Mouse (Mus musculus) intestine, embryonic 14.5 days (tissue): ENCODE results near the gene Irf2. TPM values are rescaled to one million over a fixed set of nuclear protein-coding genes. Genes with fewer than 3 reads are reported as not detected.
"Not testable (repeated sequence)": the region's sequence is repeated elsewhere in the genome, so short reads cannot be mapped to it uniquely, and the experiment has no call there.

Experiments
- ATAC-seq: fragments of 200-750 bp; cut with Nextera tagmentation; replicated peaks from 2 replicates; pipeline ENCODE4 v1.8.0; 2017; ENCODE audit warnings: low read depth, moderate number of reproducible peaks, moderate TSS enrichment, moderate library complexity; ENCODE audit not compliant: low FRiP score, low TSS enrichment
- DNase-seq: peaks from one replicate; pipeline ENCODE4 v3.0.0-alpha.2; 2018; ENCODE audit warnings: low spot score
- H3K27ac ChIP-seq: fragments of 300-500 bp; sonication (generic); 2 replicates; pipeline ENCODE4 v1.5.1; 2014; ENCODE audit warnings: low read depth, mild to moderate bottlenecking, control low read depth
- H3K27me3 ChIP-seq: fragments of 300-500 bp; sonication (generic); replicated peaks from 2 replicates; pipeline ENCODE4 v1.6.1; 2014; ENCODE audit warnings: low read length, control low read depth; ENCODE audit not compliant: control insufficient read depth, insufficient read depth
- H3K36me3 ChIP-seq: fragments of 300-500 bp; sonication (generic); 2 replicates; pipeline ENCODE4 v1.6.1; 2014; ENCODE audit warnings: low read length, control low read depth; ENCODE audit not compliant: control insufficient read depth, insufficient read depth
- H3K4me1 ChIP-seq: fragments of 300-500 bp; sonication (generic); replicated peaks from 2 replicates; pipeline ENCODE4 v1.6.1; 2014; ENCODE audit warnings: low read length, control low read depth, mixed read lengths; ENCODE audit not compliant: control insufficient read depth, insufficient read depth
- H3K4me2 ChIP-seq: fragments of 300-500 bp; sonication (generic); 2 replicates; pipeline ENCODE4 v1.6.1; 2014; ENCODE audit warnings: low read length
- H3K4me3 ChIP-seq: fragments of 300-500 bp; sonication (generic); 2 replicates; pipeline ENCODE4 v1.5.1; 2014; ENCODE audit warnings: low read depth, low read length, control low read depth, mixed read lengths
- H3K9ac ChIP-seq: fragments of 300-500 bp; sonication (generic); 2 replicates; pipeline ENCODE4 v1.6.1; 2014; ENCODE audit warnings: mild to moderate bottlenecking, low read length
- H3K9me3 ChIP-seq: fragments of 300-500 bp; sonication (generic); 2 replicates; pipeline ENCODE4 v1.6.1; 2016; ENCODE audit warnings: low read length, control low read depth; ENCODE audit not compliant: control insufficient read depth
- WGBS: fragments of 180-500 bp; shearing (Covaris S2); extraction: QIAGEN DNeasy Blood & Tissue Kit; methylation state at CpG from one replicate; pipeline ENCODE4 v1.1.7; 2014; 5-methylcytosine and 5-hydroxymethylcytosine counted together
- polyA plus RNA-seq: library from polyadenylated mRNA; unstranded; fragments of >200 nt; fragmentation: Nextera tagmentation; extraction: Ambion mirVana; gene quantifications from 2 replicates; pipeline ENCODE4 v1.2.1, GENCODE M21; 2014

Gene Irf2
- polyA plus RNA-seq, 1 experiment from 2014 or later = 25.4 TPM

DNA sequence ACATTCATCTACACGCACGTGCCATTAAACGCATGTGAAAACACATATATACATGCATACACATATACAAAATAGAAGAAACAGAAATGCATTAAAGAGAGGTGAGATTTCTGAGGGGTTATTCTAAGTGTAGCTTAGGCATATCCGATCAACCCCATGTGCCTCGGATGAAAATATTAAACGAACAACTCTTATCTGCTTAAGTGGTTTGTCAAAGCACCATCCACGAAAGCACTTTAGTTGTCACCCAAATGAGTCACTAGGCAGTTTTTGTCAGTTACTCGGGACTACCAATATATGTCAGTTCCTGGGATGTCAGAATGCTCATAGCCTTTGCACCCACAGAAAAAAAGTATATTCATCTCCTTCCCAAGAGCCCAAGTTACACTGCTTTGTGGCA, 21.2 kb upstream of the Irf2 start:
- no peak overlapping the region for H3K4me3 ChIP-seq
- DNase-seq (no peak), ATAC-seq (no peak)
- H3K4me1 ChIP-seq = no peaks in the 10 kb centered on the region
- no peaks in the 10 kb centered on the region for H3K27me3 ChIP-seq
- H3K4me2 ChIP-seq = no peak overlapping the region
- no peak overlapping the region for H3K9ac ChIP-seq
- 81% methylated on average over 8 of the region's 8 CpGs for WGBS
- H3K9me3 ChIP-seq = no peaks in the 10 kb centered on the region
- no peaks in the 10 kb centered on the region for H3K36me3 ChIP-seq
- H3K27ac ChIP-seq = no peak overlapping the region

DNA sequence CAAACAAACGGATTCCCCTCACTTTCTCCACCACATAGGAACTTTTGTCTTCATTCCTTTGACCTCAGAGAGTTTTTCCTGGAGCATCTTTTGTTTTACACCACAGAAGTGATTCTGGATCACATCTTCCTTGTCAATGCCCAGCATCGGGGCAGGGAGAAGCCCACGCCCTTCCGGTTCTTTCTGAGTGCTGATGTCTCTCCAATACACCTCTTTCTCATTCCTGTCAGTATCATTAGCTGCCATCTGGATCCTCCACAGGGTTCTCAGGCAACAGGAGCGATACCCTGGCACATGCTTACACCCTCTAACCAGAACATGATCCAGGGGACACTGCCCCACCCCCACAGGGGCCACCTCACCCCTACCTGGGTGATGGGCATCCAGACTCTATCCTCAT, 20.8 kb upstream of the Irf2 start:
- Histone ChIP-seq H3K9ac (no peak overlapping the region), H3K27ac (no peak overlapping the region), H3K4me1 (no peaks in the 10 kb centered on the region), H3K27me3 (no peaks in the 10 kb centered on the region), H3K9me3 (no peaks in the 10 kb centered on the region), H3K36me3 (no peaks in the 10 kb centered on the region), H3K4me3 (no peak overlapping the region), H3K4me2 (no peak overlapping the region)
- ATAC-seq = no peak
- 77% methylated on average over 5 of the region's 5 CpGs for WGBS
- no peak for DNase-seq

DNA sequence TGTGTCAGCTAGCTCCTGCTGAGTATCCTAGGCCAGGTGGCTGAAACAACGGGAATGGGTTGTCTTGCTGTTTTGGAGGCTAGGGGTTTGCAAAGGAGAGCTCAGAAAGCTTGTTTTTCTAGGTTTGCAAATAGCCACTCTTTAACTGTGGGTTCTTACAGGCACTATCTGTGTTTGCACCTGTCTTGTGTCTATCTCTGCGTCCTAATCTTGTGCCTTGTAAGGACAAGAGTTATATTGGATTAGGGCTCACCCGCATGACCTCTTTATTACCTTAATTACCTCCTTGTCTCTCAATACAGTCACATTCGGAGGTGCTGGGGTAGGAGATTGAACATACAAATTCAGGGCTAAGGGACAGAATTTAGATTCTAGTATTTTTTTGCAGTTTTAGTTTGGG, 18.9 kb upstream of the Irf2 start:
- no peak overlapping the region for H3K9ac ChIP-seq
- DNase-seq = no peak
- ATAC-seq = no peak
- no peaks in the 10 kb centered on the region for H3K36me3 ChIP-seq
- no peak overlapping the region for H3K4me3 ChIP-seq
- no peak overlapping the region for H3K27ac ChIP-seq
- H3K4me2 ChIP-seq = no peak overlapping the region
- no peaks in the 10 kb centered on the region for H3K9me3 ChIP-seq
- no peaks in the 10 kb centered on the region for H3K4me1 ChIP-seq
- H3K27me3 ChIP-seq = no peaks in the 10 kb centered on the region
- WGBS = 41% methylated on average over 4 of the region's 4 CpGs

DNA sequence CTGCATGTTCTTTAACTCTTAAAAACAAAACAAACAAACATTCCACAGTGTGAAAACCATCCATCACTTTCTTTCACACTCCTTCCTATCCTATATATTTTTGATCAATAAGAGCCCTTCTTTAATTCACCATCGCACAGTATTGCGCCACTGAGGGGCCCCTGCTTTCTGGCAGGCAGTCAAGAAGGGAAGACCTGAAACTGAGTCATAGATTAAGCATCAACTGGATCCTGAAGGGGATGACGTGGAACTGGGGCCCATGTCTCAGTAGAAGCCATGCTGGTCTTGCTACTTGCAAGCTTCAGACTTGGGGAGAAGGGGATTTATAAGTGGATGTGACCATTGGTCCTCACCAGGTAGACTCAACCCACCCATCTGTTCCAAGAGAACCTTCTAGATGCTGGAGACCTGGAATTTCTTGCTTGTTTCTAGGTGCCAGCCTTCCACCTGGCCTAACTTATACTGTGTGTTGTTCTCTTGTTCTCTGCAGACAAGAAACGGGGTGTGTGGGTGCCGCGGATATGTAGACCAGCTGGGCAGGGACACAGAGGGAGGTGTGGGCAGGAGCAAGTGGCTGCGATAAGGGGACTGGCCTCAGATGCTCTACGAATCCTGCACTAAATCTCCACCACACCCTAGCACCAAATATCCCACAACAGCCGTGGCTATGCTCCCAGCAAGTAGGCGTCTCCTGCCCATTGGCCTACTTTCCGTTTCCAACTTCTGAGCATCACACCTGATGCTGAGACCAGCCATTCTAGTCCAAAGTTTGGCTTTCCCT, 18.3 kb upstream of the Irf2 start:
- Histone ChIP-seq H3K36me3 (no peaks in the 10 kb centered on the region), H3K27ac (no peak overlapping the region), H3K4me1 (no peaks in the 10 kb centered on the region), H3K27me3 (no peaks in the 10 kb centered on the region), H3K9me3 (no peaks in the 10 kb centered on the region), H3K9ac (no peak overlapping the region), H3K4me3 (no peak overlapping the region), H3K4me2 (no peak overlapping the region)
- WGBS = 83% methylated on average over 11 of the region's 11 CpGs
- DNase-seq (no peak), ATAC-seq (0 out of 2 replicates have a peak, but pooled peaks have one; percentile 32)

DNA sequence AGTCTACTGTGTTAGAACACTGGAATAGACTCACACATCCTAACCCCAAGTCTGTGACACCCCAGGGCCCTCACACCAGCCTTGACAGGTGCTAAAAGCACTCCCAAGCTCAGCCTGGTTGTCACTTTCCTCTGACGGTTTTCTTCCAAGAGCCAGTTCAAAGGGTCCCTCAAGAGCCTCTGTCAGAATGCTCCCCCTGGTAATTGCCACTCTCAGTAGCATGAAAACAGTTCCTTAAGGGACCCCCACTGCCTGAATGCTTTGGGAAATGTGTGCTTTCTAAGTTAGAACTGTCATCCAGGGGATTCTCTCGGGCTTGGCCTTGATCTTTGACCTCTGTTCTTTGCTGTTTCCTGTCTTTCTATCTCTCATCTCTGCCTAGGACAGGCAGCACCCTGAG, 17.0 kb upstream of the Irf2 start:
- ATAC-seq (no peak), DNase-seq (no peak)
- H3K4me2 ChIP-seq = no peak overlapping the region
- H3K4me3 ChIP-seq = no peak overlapping the region
- no peak overlapping the region for H3K9ac ChIP-seq
- H3K27me3 ChIP-seq = no peaks in the 10 kb centered on the region
- no peaks in the 10 kb centered on the region for H3K36me3 ChIP-seq
- WGBS = 14% methylated on average over 2 of the region's 2 CpGs
- no peak overlapping the region for H3K27ac ChIP-seq
- no peaks in the 10 kb centered on the region for H3K4me1 ChIP-seq
- H3K9me3 ChIP-seq = no peaks in the 10 kb centered on the region

DNA sequence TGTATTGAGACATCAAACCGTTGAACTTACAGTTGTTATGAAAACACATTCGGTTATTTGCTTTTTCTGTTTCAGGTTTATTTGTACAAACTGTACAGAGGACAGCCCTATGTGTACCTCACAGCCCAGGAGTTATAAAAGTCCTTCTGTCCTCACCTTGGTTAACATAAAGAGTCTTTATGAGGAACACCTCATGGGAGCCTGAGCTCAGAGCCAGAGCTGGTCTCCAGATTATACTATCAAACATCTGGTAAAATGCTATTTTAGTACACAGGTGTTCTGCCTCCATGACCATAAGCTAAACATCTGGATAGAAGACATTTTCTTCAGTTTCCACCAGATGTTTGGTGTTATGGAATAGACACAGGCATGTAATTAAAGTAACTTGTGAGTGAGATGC, 13.1 kb upstream of the Irf2 start:
- Histone ChIP-seq H3K4me2 (no peak overlapping the region), H3K36me3 (no peaks in the 10 kb centered on the region), H3K9me3 (no peaks in the 10 kb centered on the region), H3K4me1 (no peaks in the 10 kb centered on the region), H3K4me3 (no peak overlapping the region), H3K27me3 (no peaks in the 10 kb centered on the region), H3K27ac (no peak overlapping the region), H3K9ac (no peak overlapping the region)
- whole genome bisulfite sequencing = 94% methylated on average over 2 of the region's 2 CpGs
- ATAC-seq (no peak), DNase-seq (no peak)

DNA sequence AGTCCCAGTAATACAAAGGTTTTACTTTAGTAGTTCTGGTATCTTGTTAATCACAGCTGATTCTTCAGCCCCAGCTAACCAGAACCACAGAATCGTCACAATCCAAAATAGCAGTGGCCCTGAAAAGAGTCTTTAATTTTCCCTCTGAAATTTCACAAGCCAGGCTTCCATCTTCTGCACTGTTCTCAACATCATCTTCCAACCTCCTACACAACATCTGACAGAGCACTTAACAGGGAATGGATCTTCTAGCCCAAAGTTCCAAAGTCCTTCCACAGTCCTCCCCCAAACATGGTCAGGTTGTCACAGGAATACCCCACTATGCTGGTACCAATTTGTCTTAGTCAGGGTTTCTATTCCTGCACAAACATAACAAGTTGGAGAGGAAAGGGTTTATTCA, 9.9 kb upstream of the Irf2 start:
- not testable (repeated sequence) for H3K27ac ChIP-seq, H3K9ac ChIP-seq, DNase-seq, ATAC-seq, H3K4me3 ChIP-seq, H3K9me3 ChIP-seq, H3K4me2 ChIP-seq, H3K4me1 ChIP-seq, H3K27me3 ChIP-seq, H3K36me3 ChIP-seq
- WGBS = 90% methylated on average over 1 of the region's 1 CpGs

DNA sequence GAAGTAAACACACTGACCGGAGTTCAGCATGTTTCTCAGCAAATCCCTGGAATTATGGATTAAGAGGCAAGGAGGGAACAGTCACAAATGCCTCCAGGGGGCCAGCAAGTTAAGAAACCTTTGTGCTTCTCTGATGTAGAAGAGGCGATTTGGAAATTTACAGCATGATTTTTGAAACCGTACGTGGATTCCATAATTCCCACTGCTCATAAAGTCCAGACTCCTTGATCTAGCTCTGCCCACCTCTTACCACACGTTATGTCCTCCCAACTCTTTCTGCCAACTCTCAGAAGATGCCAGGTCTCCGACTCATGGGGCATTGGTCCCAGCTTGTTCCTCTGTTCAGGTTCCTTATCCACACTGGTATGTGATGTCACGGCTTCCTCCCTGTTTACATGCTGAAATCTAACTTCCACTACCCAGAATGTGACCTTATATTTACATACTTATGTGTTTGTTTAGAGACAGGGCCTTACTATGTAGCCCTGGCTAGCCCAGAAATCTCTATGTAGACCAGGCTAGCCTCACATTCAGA, 7.1 kb upstream of the Irf2 start:
- no peaks in the 10 kb centered on the region; the same call in 1 of the 2 replicates for H3K9me3 ChIP-seq
- ATAC-seq (no peak), DNase-seq (peak; percentile 48)
- H3K4me2 ChIP-seq = no peak overlapping the region
- H3K4me3 ChIP-seq = no peak overlapping the region
- H3K36me3 ChIP-seq = no peaks in the 10 kb centered on the region
- H3K9ac ChIP-seq = no peak overlapping the region
- no peaks in the 10 kb centered on the region for H3K27me3 ChIP-seq
- no peak overlapping the region for H3K27ac ChIP-seq
- H3K4me1 ChIP-seq = no peaks in the 10 kb centered on the region
- WGBS = 87% methylated on average over 7 of the region's 7 CpGs

DNA sequence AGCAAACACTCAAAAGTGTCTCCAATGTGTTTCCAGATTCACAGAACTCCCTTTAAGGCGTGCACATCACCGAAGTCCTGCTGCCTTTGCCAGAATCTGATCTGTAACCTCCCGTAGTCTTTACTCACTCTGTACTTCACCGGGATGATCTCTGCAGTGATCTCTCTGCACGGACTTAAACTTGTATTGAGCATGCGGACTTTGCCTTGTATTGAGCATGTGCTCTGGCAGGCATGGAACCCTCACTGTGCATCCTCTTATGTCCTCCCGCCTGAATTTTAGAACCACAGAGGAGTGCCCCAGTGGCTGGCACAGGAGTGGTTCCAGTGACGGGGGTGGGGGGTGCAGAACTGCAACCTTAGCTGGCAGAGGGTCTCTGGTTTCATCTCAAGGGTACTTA, 5.9 kb upstream of the Irf2 start:
- no peaks in the 10 kb centered on the region; the same call in 1 of the 2 replicates for H3K4me1 ChIP-seq
- H3K4me2 ChIP-seq = no peak overlapping the region
- no peak overlapping the region for H3K4me3 ChIP-seq
- H3K9me3 ChIP-seq = no peaks in the 10 kb centered on the region; the same call in 1 of the 2 replicates
- no peaks in the 10 kb centered on the region for H3K27me3 ChIP-seq
- H3K27ac ChIP-seq = no peak overlapping the region
- ATAC-seq = no peak
- H3K36me3 ChIP-seq = no peaks in the 10 kb centered on the region
- DNase-seq = no peak
- whole genome bisulfite sequencing = 84% methylated on average over 8 of the region's 8 CpGs
- no peak overlapping the region for H3K9ac ChIP-seq
